Mouse (Mus musculus) cerebellum, postnatal 10 days (tissue): ENCODE results near the gene Maats1.

Source experiments
- DNase-seq, 2 experiments: peaks; one replicate each; pipeline ENCODE4 v3.0.0; 2021; ENCODE audit warnings: mixed read lengths in 2 of 2

Gene Maats1

GRCm38 (mm10) chr16:38369992-38370484, 28.1 kb upstream of the Maats1 start:
- no peak for DNase-seq

GRCm38 (mm10) chr16:38369431-38369830, 27.5 kb upstream of the Maats1 start:
- no peak for DNase-seq

- DNase-seq = no peak
Measured at GRCm38 (mm10) chr16:38369000-38369399, 27.1 kb upstream of the Maats1 start.

GRCm38 (mm10) chr16:38368336-38368735, 26.4 kb upstream of the Maats1 start:
- peak; percentile 48 to 67 for DNase-seq

GRCm38 (mm10) chr16:38366231-38366630, 24.3 kb upstream of the Maats1 start:
- DNase-seq = no peak

GRCm38 (mm10) chr16:38365390-38365789, 23.4 kb upstream of the Maats1 start:
- DNase-seq = no peak

GRCm38 (mm10) chr16:38363657-38364056, 21.7 kb upstream of the Maats1 start:
- no peak for DNase-seq

- no peak for DNase-seq
Measured at GRCm38 (mm10) chr16:38363256-38363595, 21.3 kb upstream of the Maats1 start.

GRCm38 (mm10) chr16:38362493-38363255, 20.7 kb upstream of the Maats1 start:
- no peak for DNase-seq

GRCm38 (mm10) chr16:38361933-38362332, 20.0 kb upstream of the Maats1 start, which contains the start of gene Popdc2:
TSS of gene Popdc2 (plus strand) at chr16:38362209.
- DNase-seq = no peak

- DNase-seq = peak; percentile 70 to 82
Measured at GRCm38 (mm10) chr16:38360317-38360716, 18.4 kb upstream of the Maats1 start.

GRCm38 (mm10) chr16:38359857-38360256, 17.9 kb upstream of the Maats1 start:
- no peak for DNase-seq

GRCm38 (mm10) chr16:38359241-38359640, 17.3 kb upstream of the Maats1 start:
- DNase-seq = no peak

GRCm38 (mm10) chr16:38358256-38358812, 16.4 kb upstream of the Maats1 start:
- no peak for DNase-seq

- DNase-seq = no peak
Measured at GRCm38 (mm10) chr16:38354185-38354913, 12.4 kb upstream of the Maats1 start.

GRCm38 (mm10) chr16:38353642-38354041, 11.7 kb upstream of the Maats1 start:
- DNase-seq = no peak

- DNase-seq = no peak
Measured at GRCm38 (mm10) chr16:38352851-38353250, 10.9 kb upstream of the Maats1 start.

- peak in 1 of 2 experiments; percentile 44 for DNase-seq
Measured at GRCm38 (mm10) chr16:38352031-38352430, 10.1 kb upstream of the Maats1 start.

- no peak for DNase-seq
Measured at GRCm38 (mm10) chr16:38350939-38351338, 9.0 kb upstream of the Maats1 start.

- DNase-seq = no peak
Measured at GRCm38 (mm10) chr16:38350361-38350855, 8.5 kb upstream of the Maats1 start.

- DNase-seq = no peak
Measured at GRCm38 (mm10) chr16:38349881-38350280, 7.9 kb upstream of the Maats1 start.

- no peak for DNase-seq
Measured at GRCm38 (mm10) chr16:38348217-38348761, 6.3 kb upstream of the Maats1 start.

GRCm38 (mm10) chr16:38347588-38347987, 5.6 kb upstream of the Maats1 start:
- DNase-seq = peak in 1 of 2 experiments; percentile 20
